Mouse (Mus musculus) urinary bladder, adult 2 months (tissue): ENCODE results near the gene Rasl10a. TPM values are rescaled to one million over a fixed set of nuclear protein-coding genes. Genes with fewer than 3 reads are reported as not detected.
A peak's percentile ranks its signal among the peaks of the same experiment; 100 is the strongest.
"Not testable (repeated sequence)": the region's sequence is repeated elsewhere in the genome, so short reads cannot be mapped to it uniquely, and the experiment has no call there.

Experiments used
- DNase-seq: peaks from one replicate; pipeline ENCODE4 v3.0.0; 2022; ENCODE audit warnings: low spot score
- polyA plus RNA-seq: library from polyadenylated mRNA; depleted of rRNA; stranded (reverse); fragments of >200 nt; gene quantifications from 2 replicates; pipeline ENCODE4 v1.2.3, GENCODE M21; 2012; rRNA removed

The Rasl10a gene
- polyA plus RNA-seq, 1 experiment = 3.6 TPM

- DNase-seq = no peak
These were observed 17.0 kb downstream of the Rasl10a start for GRCm38 (mm10) chr11:5074882-5075281.

GRCm38 (mm10) chr11:5075760-5076159, 17.8 kb downstream of the Rasl10a start:
- no peak for DNase-seq

- not testable (repeated sequence) for DNase-seq
These were observed 18.9 kb downstream of the Rasl10a start for GRCm38 (mm10) chr11:5076843-5077242.

- DNase-seq = no peak
These were observed 31.2 kb downstream of the Rasl10a start for GRCm38 (mm10) chr11:5089147-5089546.

GRCm38 (mm10) chr11:5091706-5092105, 33.8 kb downstream of the Rasl10a start:
- DNase-seq = no peak

- no peak for DNase-seq
These were observed 37.9 kb downstream of the Rasl10a start for GRCm38 (mm10) chr11:5095877-5096276.

- DNase-seq = no peak
These were observed 38.6 kb downstream of the Rasl10a start for GRCm38 (mm10) chr11:5096480-5097020.

GRCm38 (mm10) chr11:5098035-5098735, 40.3 kb downstream of the Rasl10a start:
- peak; percentile 39 for DNase-seq

- DNase-seq = peak; percentile 99
These were observed 41.0 kb downstream of the Rasl10a start, which contains the start of the genes Rhbdd3 and Ewsr1 for GRCm38 (mm10) chr11:5098736-5099542. Gene Rhbdd3 (plus strand): TSS chr11:5098926. Gene Ewsr1 (minus strand): TSS chr11:5099266.

GRCm38 (mm10) chr11:5099576-5100183, 41.8 kb downstream of the Rasl10a start:
- peak; percentile 67 for DNase-seq

GRCm38 (mm10) chr11:5100283-5100682, 42.4 kb downstream of the Rasl10a start:
- DNase-seq = no peak

GRCm38 (mm10) chr11:5100801-5101200, 42.9 kb downstream of the Rasl10a start:
- no peak for DNase-seq

- no peak for DNase-seq
These were observed 43.7 kb downstream of the Rasl10a start for GRCm38 (mm10) chr11:5101641-5102040.

GRCm38 (mm10) chr11:5102384-5102783, 44.5 kb downstream of the Rasl10a start:
- DNase-seq = no peak

- no peak for DNase-seq
These were observed 46.1 kb downstream of the Rasl10a start for GRCm38 (mm10) chr11:5103986-5104509.

GRCm38 (mm10) chr11:5109441-5109840, 51.5 kb downstream of the Rasl10a start:
- DNase-seq = peak; percentile 23

Other genes with a start within 250 kb of the Rasl10a start
- 46.5 and 50.9 TPM in 2 replicates for gene Nf2, start 208.6 kb upstream of the Rasl10a start, polyA plus RNA-seq
- 20.6 and 21.4 TPM in 2 replicates for gene Nipsnap1, start 184.2 kb upstream of the Rasl10a start, polyA plus RNA-seq
- 34.2 and 35.6 TPM in 2 replicates for gene Thoc5, start 162.8 kb upstream of the Rasl10a start, polyA plus RNA-seq
- 0.26 and 0.40 TPM in 2 replicates for gene Nefh, start 110.1 kb upstream of the Rasl10a start, polyA plus RNA-seq
- 61.9 and 63.1 TPM in 2 replicates for gene Ap1b1, start 71.3 kb upstream of the Rasl10a start, polyA plus RNA-seq
- gene Gas2l1, start 7.2 kb downstream of the Rasl10a start, polyA plus RNA-seq = 45.8 and 50.5 TPM in 2 replicates
- 17.5 and 20.1 TPM in 2 replicates for gene Rhbdd3, start 40.8 kb downstream of the Rasl10a start, polyA plus RNA-seq
- gene Ewsr1, start 41.1 kb downstream of the Rasl10a start, polyA plus RNA-seq = 248 and 346 TPM in 2 replicates
- gene Emid1, start 94.1 kb downstream of the Rasl10a start, polyA plus RNA-seq = 68.2 and 97.0 TPM in 2 replicates
- gene Kremen1, start 203.4 kb downstream of the Rasl10a start, polyA plus RNA-seq = 36.7 and 39.8 TPM in 2 replicates